Mouse (Mus musculus) kidney, postnatal 0 days (tissue): ENCODE measurements at regions not wholly inside any gene's neighbourhood (a gene's known extent, or its start where the extent isn't known, plus 50 kb on each side); places are given as distances from the start of the nearest gene placed in this dataset.

Experiments used
- ATAC-seq: fragments of 200-750 bp; cut with Nextera tagmentation; replicated peaks from 2 replicates; pipeline ENCODE4 v1.8.0; 2017; ENCODE audit warnings: low read depth, moderate number of reproducible peaks, moderate TSS enrichment, moderate library complexity; ENCODE audit not compliant: low FRiP score
- DNase-seq: peaks from one replicate; pipeline ENCODE4 v3.0.0-alpha.2; 2016; ENCODE audit warnings: low spot score
- H3K27ac ChIP-seq: fragments of 300-500 bp; sonication (generic); 2 replicates; pipeline ENCODE4 v1.5.1; 2014; ENCODE audit warnings: mild to moderate bottlenecking
- H3K27me3 ChIP-seq: fragments of 300-500 bp; sonication (generic); 2 replicates; pipeline ENCODE4 v1.6.1; 2014; ENCODE audit warnings: low read length, mixed read lengths; ENCODE audit not compliant: insufficient read depth
- H3K36me3 ChIP-seq: fragments of 300-500 bp; sonication (generic); 2 replicates; pipeline ENCODE4 v1.6.1; 2014; ENCODE audit warnings: low read length, mixed read lengths; ENCODE audit not compliant: insufficient read depth
- H3K4me1 ChIP-seq: fragments of 300-500 bp; sonication (generic); replicated peaks from 2 replicates; pipeline ENCODE4 v1.6.1; 2014; ENCODE audit warnings: antibody characterized with exemption, low read length, mixed read lengths; ENCODE audit not compliant: insufficient read depth
- H3K4me2 ChIP-seq: fragments of 300-500 bp; sonication (generic); 2 replicates; pipeline ENCODE4 v1.6.1; 2014; ENCODE audit warnings: mild to moderate bottlenecking, low read length, moderate library complexity, mixed read lengths
- H3K4me3 ChIP-seq: fragments of 300-500 bp; sonication (generic); replicated peaks from 2 replicates; pipeline ENCODE4 v1.5.1; 2014; ENCODE audit warnings: low read depth, low read length
- H3K9ac ChIP-seq: fragments of 300-500 bp; sonication (generic); 2 replicates; pipeline ENCODE4 v1.6.1; 2014; ENCODE audit warnings: low read depth, low read length
- H3K9me3 ChIP-seq: fragments of 300-500 bp; sonication (generic); replicated peaks from 2 replicates; pipeline ENCODE4 v1.6.1; 2016; ENCODE audit warnings: low read length, inconsistent platforms, mixed read lengths
- CTCF ChIP-seq: IDR thresholded peaks from 2 replicates; pipeline ENCODE4 v1.5.1; 2016; ENCODE audit warnings: antibody characterized with exemption, low read depth, mild to moderate bottlenecking, moderate library complexity
- WGBS: fragments of 180-500 bp; shearing (Covaris S2); extraction: QIAGEN DNeasy Blood & Tissue Kit; methylation state at CpG from one replicate; pipeline ENCODE4 v1.1.7; 2014; 5-methylcytosine and 5-hydroxymethylcytosine counted together

DNA sequence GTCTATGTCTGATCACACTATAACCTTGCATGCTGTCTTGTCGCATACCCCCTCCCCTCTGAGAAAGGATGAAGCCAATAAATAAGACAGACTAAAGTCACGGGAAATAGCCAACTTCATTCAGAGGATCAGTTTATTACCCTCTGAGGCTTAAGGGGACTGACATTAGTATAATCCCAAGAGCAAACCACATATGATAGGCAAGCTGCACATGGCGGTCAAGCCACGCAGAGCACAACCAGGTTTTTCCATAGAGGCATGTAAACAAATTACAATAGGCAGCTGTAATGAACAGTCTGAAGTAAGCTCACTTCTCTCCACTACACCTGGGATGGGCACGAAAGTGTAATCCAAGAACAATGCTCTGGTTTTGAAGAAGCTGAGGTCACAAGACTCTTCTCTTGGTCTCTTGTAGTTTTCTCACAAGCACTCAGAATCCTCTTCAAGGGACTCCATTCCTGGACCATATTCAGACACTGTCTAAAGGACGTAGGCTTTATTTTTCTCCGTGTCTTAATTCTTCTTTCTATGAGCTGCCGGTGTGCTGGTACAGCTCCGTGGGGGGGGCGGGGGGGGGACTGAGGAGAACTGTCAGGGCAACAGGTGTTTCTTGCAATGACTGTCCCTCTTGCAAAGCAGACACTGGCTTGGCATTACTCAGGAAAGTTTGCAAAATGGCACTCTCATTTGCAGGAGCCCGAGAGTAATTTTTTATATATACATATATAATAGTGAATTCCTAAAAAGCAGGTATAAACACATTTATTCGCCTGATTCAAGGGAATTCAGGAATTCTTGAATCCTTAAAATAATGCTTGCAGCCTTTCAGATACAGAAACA is 118.4 kb upstream of the Itga4 start:
- H3K27me3 ChIP-seq = no peaks in the 10 kb centered on the region
- no peak for DNase-seq
- no peak for ATAC-seq
- no peaks in the 10 kb centered on the region for H3K9me3 ChIP-seq
- WGBS = 80% methylated on average over 12 of the region's 12 CpGs
- no peaks in the 10 kb centered on the region for H3K4me1 ChIP-seq
- no peak overlapping the region for H3K4me3 ChIP-seq
- no peaks in the 10 kb centered on the region for H3K36me3 ChIP-seq
- H3K9ac ChIP-seq = no peak overlapping the region
- TF ChIP-seq CTCF = no peak
- no peak overlapping the region for H3K4me2 ChIP-seq
- H3K27ac ChIP-seq = no peak overlapping the region

- H3K4me1 ChIP-seq = no peaks in the 10 kb centered on the region
- H3K9me3 ChIP-seq = no peaks in the 10 kb centered on the region
- DNase-seq (no peak), ATAC-seq (no peak)
- H3K4me2 ChIP-seq = no peak overlapping the region
- H3K27ac ChIP-seq = no peak overlapping the region
- H3K27me3 ChIP-seq = no peaks in the 10 kb centered on the region
- WGBS = 29% methylated on average over 6 of the region's 6 CpGs
- H3K36me3 ChIP-seq = no peaks in the 10 kb centered on the region
- no peak overlapping the region for H3K4me3 ChIP-seq
- H3K9ac ChIP-seq = no peak overlapping the region
- no peak for TF ChIP-seq CTCF
Observed at GRCm38 (mm10) chr2:79137694-79138171, 117.5 kb upstream of the Itga4 start.

- no peak for TF ChIP-seq CTCF
- Histone ChIP-seq H3K4me1 (no peaks in the 10 kb centered on the region), H3K27me3 (no peaks in the 10 kb centered on the region), H3K9ac (no peak overlapping the region), H3K4me3 (no peak overlapping the region), H3K4me2 (no peak overlapping the region), H3K9me3 (no peaks in the 10 kb centered on the region), H3K27ac (no peak overlapping the region), H3K36me3 (no peaks in the 10 kb centered on the region)
- 90% methylated on average over 8 of the region's 8 CpGs for WGBS
- DNase-seq = no peak
- ATAC-seq = no peak
Observed at GRCm38 (mm10) chr2:79138368-79139109, 116.7 kb upstream of the Itga4 start.

- Histone ChIP-seq H3K9ac (no peak overlapping the region), H3K4me1 (no peaks in the 10 kb centered on the region), H3K36me3 (no peaks in the 10 kb centered on the region), H3K27ac (no peak overlapping the region), H3K4me3 (no peak overlapping the region), H3K4me2 (no peak overlapping the region), H3K27me3 (no peaks in the 10 kb centered on the region), H3K9me3 (no peaks in the 10 kb centered on the region)
- ATAC-seq (no peak), DNase-seq (peak; percentile 72)
- WGBS = 30% methylated on average over 7 of the region's 7 CpGs
- no peak for TF ChIP-seq CTCF
Observed at GRCm38 (mm10) chr2:79141961-79142360, 113.3 kb upstream of the Itga4 start.

DNA sequence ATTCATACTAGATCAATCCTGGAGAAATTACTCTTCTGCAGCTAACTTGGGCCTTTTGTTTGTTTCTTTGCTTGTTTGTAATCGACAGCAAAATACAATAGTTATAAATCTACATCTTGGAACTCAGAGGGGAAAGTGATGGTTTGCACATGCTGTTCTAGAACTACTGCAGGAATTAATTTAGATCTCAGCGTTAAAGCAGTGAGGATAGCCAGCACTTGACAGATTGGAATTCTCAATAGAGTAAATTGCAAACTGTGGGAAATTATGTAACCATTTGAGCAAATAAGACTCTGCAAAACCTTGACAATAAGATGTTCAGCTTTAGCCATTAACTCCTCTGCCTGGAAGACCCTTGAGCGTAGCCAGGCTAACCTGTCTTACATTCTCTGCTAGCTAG is 112.0 kb upstream of the Itga4 start:
- no peak for TF ChIP-seq CTCF
- H3K4me1 ChIP-seq = no peaks in the 10 kb centered on the region
- H3K4me3 ChIP-seq = no peak overlapping the region
- H3K9ac ChIP-seq = no peak overlapping the region
- H3K9me3 ChIP-seq = no peaks in the 10 kb centered on the region
- DNase-seq (peak; percentile 57), ATAC-seq (no peak)
- no peak overlapping the region for H3K4me2 ChIP-seq
- 76% methylated on average over 3 of the region's 3 CpGs for WGBS
- H3K27ac ChIP-seq = no peak overlapping the region
- H3K27me3 ChIP-seq = no peaks in the 10 kb centered on the region
- H3K36me3 ChIP-seq = no peaks in the 10 kb centered on the region

- no peak for TF ChIP-seq CTCF
- Histone ChIP-seq H3K4me3 (no peak overlapping the region), H3K4me1 (no peaks in the 10 kb centered on the region), H3K27ac (no peak overlapping the region), H3K9ac (no peak overlapping the region), H3K4me2 (no peak overlapping the region), H3K27me3 (no peaks in the 10 kb centered on the region), H3K36me3 (no peaks in the 10 kb centered on the region), H3K9me3 (no peaks in the 10 kb centered on the region)
- DNase-seq = no peak
- no peak for ATAC-seq
- WGBS = 82% methylated on average over 1 of the region's 1 CpGs
Observed at GRCm38 (mm10) chr2:79145897-79146296, 109.3 kb upstream of the Itga4 start.
